Mouse (Mus musculus) myocyte (in vitro differentiated cells): Measurements from ENCODE around the gene Nyap2.

Experiments used
- CEBPB ChIP-seq: IDR thresholded peaks from 2 replicates; pipeline ENCODE4 v1.6.1; 2011; ENCODE audit warnings: mild to moderate bottlenecking, moderate library complexity; ENCODE audit not compliant: poor library complexity, insufficient read depth, severe bottlenecking
- MAX ChIP-seq: IDR thresholded peaks from one replicate; pipeline ENCODE4 v1.6.1; 2011; ENCODE audit warnings: low read depth, mild to moderate bottlenecking, control low read depth
- MYOD1 ChIP-seq, 3 experiments: IDR thresholded peaks; one replicate each; pipeline ENCODE4 v1.6.1; 2011; ENCODE audit warnings: control low read depth in 2 of 3, low read depth in 2 of 3, mild to moderate bottlenecking in 2 of 3, moderate library complexity in 1 of 3; ENCODE audit not compliant: insufficient read length in 2 of 3, control insufficient read depth in 1 of 3
- MYOG ChIP-seq, 3 experiments: IDR thresholded peaks; one replicate each; pipeline ENCODE4 v1.6.1; 2011; ENCODE audit warnings: control low read depth in 2 of 3, low read depth in 2 of 3, mild to moderate bottlenecking in 2 of 3; ENCODE audit not compliant: insufficient read length in 2 of 3, control insufficient read depth in 1 of 3, insufficient read depth in 1 of 3
- POLR2A ChIP-seq: IDR thresholded peaks from one replicate; pipeline ENCODE4 v1.6.1; 2011; ENCODE audit warnings: low read depth, mild to moderate bottlenecking, control low read depth, moderate library complexity; ENCODE audit not compliant: insufficient read length
- POLR2AphosphoS2 ChIP-seq: IDR thresholded peaks from one replicate; pipeline ENCODE4 v1.6.1; 2011; ENCODE audit warnings: low read depth, control low read depth; ENCODE audit not compliant: insufficient read length
- USF1 ChIP-seq: IDR thresholded peaks from one replicate; pipeline ENCODE4 v1.6.1; 2011; ENCODE audit warnings: low read depth, mild to moderate bottlenecking, control low read depth, moderate library complexity

DNA sequence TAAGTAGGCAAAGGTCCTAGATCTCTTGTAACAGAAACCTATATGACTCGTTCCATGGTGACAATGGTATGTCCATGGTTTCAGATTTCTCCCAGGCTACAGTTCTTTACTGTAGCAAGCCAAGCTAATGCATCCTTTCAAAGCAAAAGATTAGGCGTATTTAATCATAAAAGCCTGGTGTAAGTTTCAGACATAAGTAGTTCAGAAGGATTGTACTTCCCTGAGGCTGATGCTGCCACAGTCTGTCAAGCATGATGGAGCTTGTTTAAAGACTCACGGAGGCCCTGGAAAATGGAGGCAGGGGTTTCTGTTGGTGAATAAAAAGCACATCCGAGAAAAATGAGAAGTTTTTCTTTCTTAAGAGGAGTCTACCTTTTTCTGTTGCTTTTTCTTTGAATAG, 134.7 kb downstream of the Nyap2 start:
- TF ChIP-seq POLR2A: no peak
- no peak for TF ChIP-seq POLR2AphosphoS2
- no peak for TF ChIP-seq MYOD1 (IDR thresholded peaks at IDR 0.05; ENCODE audit: control insufficient read depth in 1 of 3, insufficient read length in 2 of 3, low read depth in 2 of 3)
- TF ChIP-seq CEBPB: no peak
- TF ChIP-seq MYOG (IDR thresholded peaks at IDR 0.05; ENCODE audit: control insufficient read depth in 1 of 3, insufficient read depth in 1 of 3, insufficient read length in 2 of 3, low read depth in 2 of 3): no peak
- TF ChIP-seq USF1: no peak
- no peak for TF ChIP-seq MAX
